Mouse (Mus musculus) spleen, adult 2 months (tissue): Measurements from ENCODE around the gene Chst11.

Experiments
- CTCF ChIP-seq: fragments of 200-500 bp; IDR thresholded peaks from 2 replicates; pipeline ENCODE4 v1.5.1; 2011; ENCODE audit warnings: mild to moderate bottlenecking, inconsistent platforms; ENCODE audit not compliant: insufficient read depth, insufficient read length, insufficient replicate concordance; ENCODE audit errors: extremely low read depth
- POLR2A ChIP-seq: fragments of 200-500 bp; IDR thresholded peaks from 2 replicates; pipeline ENCODE4 v1.6.1; 2011; ENCODE audit warnings: low read depth, low read length, inconsistent platforms

GRCm38 (mm10) chr10:83018521-83018920 lies 33.2 kb downstream of the Chst11 start:
- TF ChIP-seq CTCF, result no peak
- TF ChIP-seq POLR2A, result no peak
